Mouse (Mus musculus) lung, postnatal 25 days (tissue): ENCODE measurements at regions not wholly inside any gene's neighbourhood (a gene's known extent, or its start where the extent isn't known, plus 50 kb on each side); places are given as distances from the start of the nearest gene placed in this dataset.

Source experiments
- DNase-seq: peaks from one replicate; pipeline ENCODE4 v3.0.0; 2022; ENCODE audit warnings: low spot score

GRCm38 (mm10) chr10:118711951-118712350 is 158.1 kb downstream of the Dyrk2 start:
- DNase-seq, result no peak

- DNase-seq, result no peak
These were observed 157.1 kb downstream of the Dyrk2 start for GRCm38 (mm10) chr10:118712951-118713350.

DNA sequence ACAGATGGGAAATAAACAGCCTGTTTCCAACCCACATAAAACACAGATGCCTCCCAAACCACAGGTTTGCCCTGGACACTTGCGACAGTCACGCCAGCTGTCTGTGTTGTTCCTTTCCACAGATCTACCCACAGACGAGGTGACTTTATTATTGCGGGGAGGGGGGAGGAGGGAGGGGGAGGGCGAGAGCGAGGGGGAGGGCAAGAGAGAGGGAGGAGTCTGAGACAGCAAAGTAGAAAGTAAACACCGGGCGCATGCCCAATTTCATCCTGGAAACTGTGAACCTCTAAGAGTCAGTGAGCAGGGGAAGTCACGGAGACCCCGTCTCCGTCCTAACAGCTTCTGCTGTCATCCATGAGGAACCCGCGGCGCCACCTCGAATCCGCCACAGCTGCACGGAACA is 155.8 kb downstream of the Dyrk2 start:
- no peak for DNase-seq

- DNase-seq, result no peak
These were observed 155.4 kb downstream of the Dyrk2 start for GRCm38 (mm10) chr10:118714595-118714994.

DNA sequence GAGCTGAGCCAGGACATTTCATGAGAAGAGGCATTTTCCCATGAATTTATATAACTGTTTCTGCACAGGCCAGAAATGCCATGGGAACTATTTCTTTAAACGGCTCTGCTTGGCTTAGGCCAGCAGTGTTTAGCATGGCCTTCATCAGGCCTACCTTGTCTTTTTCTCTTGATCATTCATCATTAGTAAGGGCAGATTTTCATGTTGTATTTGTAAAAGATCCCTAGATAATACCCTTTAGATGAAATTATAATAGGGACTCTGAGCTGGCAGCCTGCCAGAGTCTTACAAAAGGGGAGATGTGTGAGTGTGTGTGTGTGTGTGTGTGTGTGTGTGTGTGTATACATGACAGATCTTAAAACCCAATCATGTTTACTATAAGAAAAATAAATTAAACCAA is 149.4 kb downstream of the Dyrk2 start:
- DNase-seq, result no peak

DNA sequence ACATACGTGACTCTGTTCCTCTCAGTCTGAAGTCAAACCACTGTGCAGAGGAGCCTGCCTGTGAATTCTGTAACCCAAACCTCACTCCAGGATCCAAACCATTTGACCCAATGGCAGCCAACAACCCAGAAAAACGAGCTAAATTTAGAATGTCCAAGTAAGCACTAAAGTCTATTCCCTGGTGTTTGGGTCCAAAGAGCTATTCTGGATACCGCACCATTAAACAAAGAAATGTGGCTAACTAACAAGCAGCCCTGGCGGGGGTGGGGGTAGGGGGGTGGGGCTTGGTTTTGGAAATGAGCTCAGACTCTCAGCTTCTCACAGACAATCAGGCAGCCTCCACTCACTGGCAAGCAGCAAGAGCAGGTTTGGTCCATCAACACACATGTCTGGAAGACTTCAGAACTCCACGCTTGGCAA is 147.9 kb downstream of the Dyrk2 start:
- DNase-seq, result no peak

- no peak for DNase-seq
These were observed 147.3 kb downstream of the Dyrk2 start for GRCm38 (mm10) chr10:118722671-118723070.

DNA sequence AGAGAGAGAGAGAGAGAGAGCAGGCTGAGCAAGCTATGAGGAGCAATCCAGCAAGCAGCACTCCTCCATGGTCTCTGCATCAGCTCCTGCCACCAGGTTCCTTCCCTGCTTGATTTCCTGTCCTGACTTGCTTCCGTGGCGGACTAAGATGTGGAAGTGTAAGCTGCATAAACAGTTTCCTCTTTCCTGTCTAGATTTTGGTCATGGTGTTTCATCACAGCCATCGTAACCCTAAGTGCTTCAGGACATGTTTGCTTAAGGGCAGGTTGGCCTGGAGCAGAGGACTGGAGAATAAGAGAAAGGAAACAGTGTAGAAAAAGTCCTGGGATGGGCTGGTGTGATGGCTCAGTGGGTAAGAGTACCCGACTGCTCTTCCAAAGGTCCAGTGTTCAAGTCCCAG is 133.9 kb downstream of the Dyrk2 start:
- DNase-seq, result no peak

DNA sequence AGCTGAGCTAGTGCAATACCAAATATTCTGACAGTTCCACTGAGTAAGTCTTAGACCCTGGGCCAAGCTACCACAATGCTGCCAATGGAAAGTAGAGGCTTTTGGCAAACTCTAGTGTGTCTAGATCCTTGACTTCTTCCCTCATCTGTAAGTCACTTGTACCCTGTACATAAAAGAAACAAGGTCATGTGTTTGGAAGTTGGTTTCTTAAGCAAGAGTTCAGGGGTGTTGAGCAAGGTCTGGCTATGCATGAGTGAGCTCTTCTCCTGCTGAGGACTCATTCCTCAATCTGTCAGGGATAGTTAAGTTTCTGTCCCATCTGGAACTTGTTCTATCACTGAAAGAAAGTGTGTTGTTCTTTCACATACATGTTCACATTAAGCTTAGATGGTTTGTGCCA is 132.9 kb downstream of the Dyrk2 start:
- DNase-seq, result peak; percentile 34

DNA sequence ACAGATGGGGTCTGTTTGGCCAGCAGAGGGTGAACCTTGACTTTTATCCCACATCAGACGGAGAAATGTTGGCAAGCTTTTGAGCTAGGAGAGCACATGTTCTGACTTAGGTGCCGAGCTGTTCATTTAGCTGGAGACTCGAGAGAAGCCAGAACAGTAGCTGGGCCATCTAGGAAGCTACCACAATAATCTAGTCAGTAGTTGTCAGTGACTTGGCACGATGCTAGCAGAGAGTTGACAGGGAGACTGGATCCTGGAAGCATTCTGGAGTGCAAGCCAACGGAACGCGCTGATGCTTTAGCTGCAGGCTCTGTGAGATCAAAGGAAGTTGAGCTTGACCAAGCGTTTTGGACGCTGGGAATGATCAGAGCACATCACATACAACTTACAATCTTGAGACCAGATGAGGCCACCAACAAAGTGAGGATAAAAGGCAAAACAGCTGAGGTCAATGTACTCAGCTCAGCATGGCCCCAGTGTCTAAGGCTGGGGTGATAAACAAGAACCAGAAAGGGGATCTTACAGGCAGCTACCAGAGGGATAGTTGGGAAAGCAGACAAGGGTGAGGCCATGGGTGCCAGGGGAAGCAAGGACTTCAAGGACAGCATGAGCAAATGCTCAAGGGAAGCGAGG is 130.0 kb downstream of the Dyrk2 start:
- no peak for DNase-seq

DNA sequence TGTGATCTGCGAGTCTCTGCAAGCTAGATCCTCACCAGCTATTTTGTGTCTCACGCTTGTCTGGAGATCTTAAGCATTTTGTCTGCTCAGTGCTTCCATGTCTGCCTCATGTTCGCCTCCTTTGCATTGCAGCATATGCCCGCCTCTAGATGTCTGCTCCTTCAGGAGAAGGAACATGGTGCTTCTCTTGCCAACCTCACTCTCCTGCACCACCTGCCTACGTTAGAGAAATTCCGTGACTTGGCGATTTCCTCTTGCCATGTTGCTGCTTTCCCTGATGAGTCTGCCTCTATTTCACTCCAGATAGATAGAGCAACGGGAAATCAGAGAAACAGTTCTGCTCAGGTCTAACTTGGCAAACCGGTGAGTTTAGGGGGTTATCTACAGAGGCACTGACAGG is 126.2 kb downstream of the Dyrk2 start:
- DNase-seq, result no peak

GRCm38 (mm10) chr10:118746719-118747395 is 123.2 kb downstream of the Dyrk2 start:
- DNase-seq, result no peak

GRCm38 (mm10) chr10:118749039-118749438 is 121.0 kb downstream of the Dyrk2 start:
- DNase-seq, result no peak

- no peak for DNase-seq
These were observed 120.3 kb downstream of the Dyrk2 start for GRCm38 (mm10) chr10:118749756-118750155.

- DNase-seq, result no peak
These were observed 118.9 kb downstream of the Dyrk2 start for GRCm38 (mm10) chr10:118751110-118751509.

DNA sequence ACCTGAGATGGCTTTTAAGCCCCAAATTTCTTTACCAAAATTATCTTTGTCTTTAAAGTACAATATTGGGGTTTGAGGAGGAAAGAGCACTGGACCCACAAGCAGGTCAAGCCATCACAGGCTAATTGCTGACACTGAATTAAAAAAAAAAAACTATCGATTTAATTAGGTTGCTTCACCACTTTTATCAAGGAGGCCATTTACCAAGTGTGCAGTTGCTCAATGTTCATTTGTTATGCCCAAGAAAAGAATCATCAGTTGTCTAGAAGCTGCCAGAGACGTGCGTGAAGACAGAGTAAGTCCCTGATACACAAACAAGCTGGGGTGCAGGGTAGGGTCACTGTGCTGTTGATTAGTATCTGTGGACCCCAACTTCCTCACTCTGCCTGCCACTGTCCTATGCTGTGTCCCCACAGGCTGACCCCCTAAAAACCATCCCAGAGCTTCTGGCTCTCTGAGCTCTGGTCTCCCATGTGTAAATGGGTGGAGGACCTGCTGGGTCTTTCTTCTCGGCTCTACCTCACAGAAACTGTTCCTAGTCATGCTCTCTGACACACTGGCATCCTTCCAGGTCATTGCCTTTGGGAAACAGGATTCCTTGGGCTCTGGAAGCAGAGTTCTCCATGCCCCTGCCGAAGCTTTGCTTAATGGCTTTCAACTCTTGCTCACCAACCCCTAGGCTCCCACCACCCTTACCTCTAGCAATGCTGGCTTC is 116.8 kb downstream of the Dyrk2 start:
- DNase-seq, result no peak

DNA sequence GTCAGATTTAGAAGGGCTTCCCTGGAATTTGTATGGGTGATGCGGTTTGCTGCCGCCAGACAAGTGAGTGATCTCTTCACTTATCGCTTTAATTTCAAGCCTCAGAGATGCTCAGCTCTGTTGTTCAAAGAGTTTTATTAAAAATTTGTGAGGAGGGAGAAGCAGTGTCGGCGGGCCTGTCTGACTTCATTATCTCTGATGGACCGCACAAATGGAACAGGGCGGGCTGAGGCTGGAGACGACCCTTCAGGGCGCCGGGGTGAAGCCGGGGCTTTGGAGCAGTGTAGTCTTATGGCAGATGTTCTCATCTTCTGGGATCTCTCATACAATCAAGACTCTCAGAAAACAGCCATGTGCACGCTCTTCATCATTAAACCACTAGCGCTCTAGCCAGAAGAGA is 115.2 kb downstream of the Dyrk2 start:
- no peak for DNase-seq

DNA sequence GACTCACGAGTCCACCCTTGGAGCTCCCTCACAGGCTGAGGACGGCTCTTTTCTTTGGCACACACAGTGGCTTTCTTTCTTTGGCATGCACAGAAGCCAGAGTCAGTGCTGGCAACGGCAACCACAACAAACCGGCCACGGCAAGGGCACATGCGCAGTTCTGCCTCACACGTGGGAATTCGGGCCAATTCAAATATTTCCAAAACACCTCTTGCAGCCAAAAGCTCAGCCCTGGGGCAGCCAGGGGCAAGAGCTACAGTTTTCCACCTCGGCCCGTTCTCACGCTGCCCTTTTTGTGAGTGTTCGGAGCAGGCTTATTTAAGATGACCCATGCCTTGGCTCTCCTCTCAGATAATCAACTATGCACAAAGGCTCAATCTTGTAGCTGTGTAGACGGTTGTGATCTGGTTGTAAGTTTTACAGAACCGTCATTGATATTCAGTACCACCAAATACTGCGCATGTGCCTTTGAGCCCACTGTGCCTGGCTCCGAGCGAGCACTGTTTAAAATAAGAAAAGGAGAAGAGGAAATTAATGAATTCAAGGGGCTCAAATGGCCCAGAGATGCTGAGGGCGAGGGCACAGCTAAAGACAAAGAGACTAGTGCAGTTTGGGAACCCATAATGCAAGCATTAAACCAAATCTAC is 111.1 kb downstream of the Dyrk2 start:
- peak; percentile 53 for DNase-seq

DNA sequence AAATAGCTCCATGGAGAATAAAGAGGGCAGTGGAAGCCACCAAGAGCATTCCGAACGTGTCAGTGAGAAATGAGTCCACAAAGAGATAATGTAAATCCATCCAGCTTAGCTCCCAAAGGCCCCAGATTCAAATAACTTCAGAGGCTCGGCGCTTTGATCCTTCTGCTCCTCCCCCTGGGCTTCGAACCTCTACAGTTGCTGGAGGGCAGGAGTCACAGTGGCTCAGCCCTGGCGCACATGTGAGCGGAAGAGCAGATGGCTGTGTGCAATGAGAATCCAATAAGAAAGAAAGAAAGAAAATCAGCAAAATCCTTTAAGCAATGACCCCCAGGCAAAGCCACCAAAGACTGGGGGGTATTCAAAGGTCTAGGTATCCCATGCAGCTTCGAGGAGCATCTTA is 109.6 kb downstream of the Dyrk2 start:
- no peak for DNase-seq

GRCm38 (mm10) chr10:118761101-118761868 is 108.7 kb downstream of the Dyrk2 start:
- DNase-seq, result no peak

GRCm38 (mm10) chr10:118765051-118765450 is 105.0 kb downstream of the Dyrk2 start:
- DNase-seq, result no peak
